Mouse (Mus musculus) cortical plate, adult 2 months (tissue): ENCODE results near the gene Rph3al. TPM values are rescaled to one million over a fixed set of nuclear protein-coding genes. Genes with fewer than 3 reads are reported as not detected.

Experiments
- H3K27ac ChIP-seq: fragments of 200-500 bp; 2 replicates; pipeline ENCODE4 v1.5.1; 2012; ENCODE audit warnings: low read length, control low read depth, inconsistent platforms; ENCODE audit not compliant: insufficient read depth
- H3K4me1 ChIP-seq: fragments of 200-500 bp; 2 replicates; pipeline ENCODE4 v1.6.1; 2011; ENCODE audit warnings: low read length; ENCODE audit not compliant: control insufficient read depth, insufficient read depth
- H3K4me3 ChIP-seq: fragments of 200-500 bp; 2 replicates; pipeline ENCODE4 v1.5.1; 2011; ENCODE audit warnings: mild to moderate bottlenecking, low read length, control low read depth; ENCODE audit not compliant: insufficient read depth
- CTCF ChIP-seq: fragments of 200-500 bp; IDR thresholded peaks from 2 replicates; pipeline ENCODE4 v1.5.1; 2011; ENCODE audit warnings: mild to moderate bottlenecking, control low read depth, low read length; ENCODE audit not compliant: insufficient read depth; ENCODE audit errors: extremely low read depth
- POLR2A ChIP-seq: fragments of 200-500 bp; IDR thresholded peaks from 2 replicates; pipeline ENCODE4 v1.6.1; 2011; ENCODE audit warnings: mild to moderate bottlenecking, low read length, control low read depth; ENCODE audit not compliant: insufficient read depth; ENCODE audit errors: extremely low read depth
- polyA plus RNA-seq: library from polyadenylated mRNA; depleted of rRNA; stranded (reverse); fragments of >200 nt; gene quantifications from 2 replicates; pipeline ENCODE4 v1.2.3, GENCODE M21; 2012; rRNA removed

Rph3al gene
- polyA plus RNA-seq, 1 experiment, result 1.7 TPM

GRCm38 (mm10) chr11:75801369-75801768 lies 136.9 kb downstream of the Rph3al start:
- TF ChIP-seq POLR2A (no peak), CTCF (no peak)
- no peak overlapping the region for H3K4me3 ChIP-seq
- H3K27ac ChIP-seq, result no peak overlapping the region
- H3K4me1 ChIP-seq, result no peaks in the 10 kb centered on the region

GRCm38 (mm10) chr11:75796536-75797246 lies 141.5 kb downstream of the Rph3al start:
- Histone ChIP-seq H3K27ac (no peak overlapping the region), H3K4me3 (no peak overlapping the region), H3K4me1 (no peaks in the 10 kb centered on the region)
- TF ChIP-seq CTCF (no peak), POLR2A (no peak)

- H3K27ac ChIP-seq, result no peak within 1 kb of the TSS
- TF ChIP-seq POLR2A, result no peak
- no peak for TF ChIP-seq CTCF
- no peaks in the 10 kb centered on the region for H3K4me1 ChIP-seq
- peak within 1 kb of the TSS; percentile 21 for H3K4me3 ChIP-seq
These were observed 142.2 kb downstream of the Rph3al start, which contains the start of gene Doc2b for GRCm38 (mm10) chr11:75796029-75796445. Doc2b (minus strand) TSS chr11:75796049.

GRCm38 (mm10) chr11:75795321-75795636 lies 142.9 kb downstream of the Rph3al start:
- TF ChIP-seq POLR2A (no peak), CTCF (no peak)
- Histone ChIP-seq H3K4me3 (peak overlapping the region; percentile 1; the same call in 1 of the 2 replicates), H3K27ac (no peak overlapping the region), H3K4me1 (no peaks in the 10 kb centered on the region)

DNA sequence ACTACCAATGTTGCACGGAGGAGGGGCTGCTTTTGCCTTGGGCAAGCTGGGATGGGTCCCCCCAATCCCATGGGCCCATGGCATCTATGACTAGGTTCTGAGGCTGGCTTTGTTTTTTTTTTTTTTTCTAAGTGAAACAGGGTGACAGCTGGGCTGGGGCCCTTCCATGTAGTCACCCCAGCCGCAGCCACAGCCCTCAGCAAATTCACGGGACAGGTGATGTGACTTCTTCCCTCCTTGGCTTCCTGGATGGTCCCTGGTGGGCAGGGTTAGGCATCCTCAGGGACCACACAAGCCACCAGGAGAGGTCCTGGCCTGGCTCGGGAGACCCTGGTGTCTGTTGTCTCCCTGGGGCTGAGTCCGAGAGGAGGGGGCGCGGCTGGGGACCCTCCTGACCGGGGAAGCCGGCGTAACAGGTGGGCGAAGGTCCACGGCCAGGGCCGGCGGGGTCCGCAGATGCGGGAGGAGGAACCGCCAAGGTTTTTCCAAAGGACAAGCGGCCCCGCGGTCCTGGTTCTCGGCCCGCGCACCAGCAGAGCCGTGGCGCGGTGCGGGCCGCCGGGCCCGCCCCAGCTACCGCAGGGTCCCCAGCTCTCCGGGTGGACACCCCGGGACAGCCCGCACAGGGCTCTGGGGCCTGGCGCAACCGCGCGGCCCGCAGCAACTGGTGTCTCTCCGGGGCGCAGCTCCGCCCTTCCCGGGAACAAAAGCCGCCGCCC lies 143.5 kb downstream of the Rph3al start:
- H3K27ac ChIP-seq, result no peak overlapping the region
- H3K4me1 ChIP-seq, result no peaks in the 10 kb centered on the region

GRCm38 (mm10) chr11:75793351-75793750 lies 144.9 kb downstream of the Rph3al start:
- no peak overlapping the region for H3K27ac ChIP-seq
- H3K4me1 ChIP-seq, result no peaks in the 10 kb centered on the region
- H3K4me3 ChIP-seq, result no peak overlapping the region
- TF ChIP-seq CTCF, result no peak
- TF ChIP-seq POLR2A, result no peak

More for the DNA sequence above, 143.5 kb downstream of the Rph3al start:
- TF ChIP-seq CTCF (no peak), POLR2A (no peak)
- H3K4me3 ChIP-seq, result peak overlapping the region; percentile 21; the same call in 1 of the 2 replicates

- Histone ChIP-seq H3K27ac (no peak overlapping the region), H3K4me3 (no peak overlapping the region), H3K4me1 (no peaks in the 10 kb centered on the region)
- TF ChIP-seq POLR2A, result no peak
- TF ChIP-seq CTCF, result no peak
These were observed 145.7 kb downstream of the Rph3al start for GRCm38 (mm10) chr11:75792535-75792934.

- Histone ChIP-seq H3K4me1 (no peaks in the 10 kb centered on the region), H3K27ac (no peak overlapping the region), H3K4me3 (no peak overlapping the region)
- TF ChIP-seq POLR2A (no peak), CTCF (no peak)
These were observed 152.3 kb downstream of the Rph3al start for GRCm38 (mm10) chr11:75785897-75786296.

- no peaks in the 10 kb centered on the region for H3K4me1 ChIP-seq
- no peak overlapping the region for H3K4me3 ChIP-seq
- no peak for TF ChIP-seq POLR2A
- TF ChIP-seq CTCF, result no peak
- no peak overlapping the region for H3K27ac ChIP-seq
These were observed 154.4 kb downstream of the Rph3al start for GRCm38 (mm10) chr11:75783799-75784198.

DNA sequence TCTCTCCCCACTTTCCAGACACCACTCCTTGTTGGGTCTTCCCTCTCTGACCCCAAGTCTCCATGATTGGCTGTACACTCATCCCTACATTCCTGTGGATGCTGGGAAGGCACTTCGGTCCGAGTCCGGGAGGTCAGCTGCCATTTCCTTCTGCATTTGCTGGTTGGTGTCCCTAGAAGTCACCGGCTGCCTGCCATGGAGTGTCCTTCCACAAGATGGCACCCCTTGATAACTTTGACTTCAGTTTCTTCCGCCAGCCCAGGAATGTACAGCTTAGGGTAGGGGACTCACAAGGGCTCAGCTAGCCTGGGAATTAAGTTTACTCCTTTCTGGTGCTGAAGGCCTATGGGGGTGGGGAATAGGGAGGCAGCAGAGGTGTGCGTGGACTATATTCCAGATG lies 156.3 kb downstream of the Rph3al start:
- Histone ChIP-seq H3K4me1 (no peaks in the 10 kb centered on the region), H3K27ac (no peak overlapping the region), H3K4me3 (no peak overlapping the region)
- peak; percentile 91 for TF ChIP-seq CTCF
- TF ChIP-seq POLR2A, result no peak

Other genes starting within 250 kb of the Rph3al start
- gene Ywhae, start 205.6 kb downstream of the Rph3al start, polyA plus RNA-seq, result 955 and 987 TPM in 2 replicates
- gene Doc2b, start 142.4 kb downstream of the Rph3al start, polyA plus RNA-seq, result 7.9 and 11.7 TPM in 2 replicates
- gene 1700016K19Rik, start 61.5 kb upstream of the Rph3al start, polyA plus RNA-seq, result 9.3 and 10.0 TPM in 2 replicates
- gene Rflnb, start 89.4 kb upstream of the Rph3al start, polyA plus RNA-seq, result 8.1 and 8.9 TPM in 2 replicates
- 56.6 and 57.4 TPM in 2 replicates for gene Vps53, start 241.2 kb upstream of the Rph3al start, polyA plus RNA-seq
- 28.6 and 32.3 TPM in 2 replicates for gene Fam57a, start 241.2 kb upstream of the Rph3al start, polyA plus RNA-seq